Mouse (Mus musculus): ENCODE data around the gene Wdr76. TPM values are rescaled to one million over a fixed set of nuclear protein-coding genes. Genes with fewer than 3 reads are reported as not detected.

Gene Wdr76
- total and polyA plus RNA-seq, 3 experiments, result 21.8 to 23.2 TPM; not detected in 1

- H3K9ac ChIP-seq (ENCODE audit: control insufficient read depth, low read depth, low read length, poor library complexity, severe bottlenecking), result no peak overlapping the region
- H3K27ac ChIP-seq (ENCODE audit: control insufficient read depth, low read depth, low read length), result no peak overlapping the region
- H3K27me3 ChIP-seq (ENCODE audit: control insufficient read depth in 1 of 2, insufficient read depth in 2 of 2, low read length in 2 of 2), result peaks cover 7 to 10% of the 10 kb centered on the region in 2 experiments; a peak in 3 of 4 replicates
- H3K36me3 ChIP-seq (ENCODE audit: control insufficient read depth in 1 of 2, insufficient read depth in 2 of 2, low read length in 2 of 2), result no peaks in the 10 kb centered on the region
- no peaks in the 10 kb centered on the region for H3K9me3 ChIP-seq (replicated peaks; ENCODE audit: insufficient read depth, low read length)
- no peaks in the 10 kb centered on the region for H3K79me2 ChIP-seq (ENCODE audit: control insufficient read depth, insufficient read depth, low read length, poor library complexity)
- H3K4me3 ChIP-seq (ENCODE audit: control insufficient read depth in 1 of 2, insufficient read depth in 1 of 2, low read depth in 2 of 2, low read length in 2 of 2), result no peak overlapping the region
- TF ChIP-seq ZC3H11A (IDR thresholded peaks at IDR 0.05; ENCODE audit: low read depth, low read length) (no peak), USF1 (IDR thresholded peaks at IDR 0.05; ENCODE audit: low read depth, low read length) (no peak), ZKSCAN1 (IDR thresholded peaks at IDR 0.05; ENCODE audit: low read depth, low read length) (no peak), JUND (IDR thresholded peaks at IDR 0.05; ENCODE audit: low read depth, low read length) (no peak), USF2 (IDR thresholded peaks at IDR 0.05; ENCODE audit: borderline replicate concordance in 1 of 2, insufficient read depth in 1 of 2, low read depth in 1 of 2, low read length in 2 of 2) (no peak), CHD2 (IDR thresholded peaks at IDR 0.05; ENCODE audit: low read length) (no peak), POLR2A (IDR thresholded peaks at IDR 0.05; ENCODE audit: control insufficient read depth in 1 of 2, insufficient read depth in 1 of 2, low read depth in 1 of 2, low read length in 2 of 2, poor library complexity in 1 of 2) (no peak), KAT2A (conservative IDR thresholded peaks at IDR 0.05; ENCODE audit: low read depth, low read length) (no peak), TAL1 (IDR thresholded peaks at IDR 0.05; ENCODE audit: low read length) (no peak), ELF1 (IDR thresholded peaks at IDR 0.05; ENCODE audit: low read depth, low read length) (no peak), CHD1 (IDR thresholded peaks at IDR 0.05; ENCODE audit: low read depth, low read length) (no peak)
- no peak for DNase-seq (ENCODE audit: low read depth, low spot score)
- H3K4me1 ChIP-seq (ENCODE audit: control insufficient read depth in 1 of 2, insufficient read depth in 2 of 2, low read length in 2 of 2), result no peaks in the 10 kb centered on the region
These were observed 69.2 kb downstream of the Wdr76 start for GRCm38 (mm10) chr2:121575741-121576201.

GRCm38 (mm10) chr2:121582809-121583376 is 76.4 kb downstream of the Wdr76 start:
- Histone ChIP-seq H3K27ac (ENCODE audit: control insufficient read depth, low read depth, low read length) (no peak overlapping the region), H3K4me3 (ENCODE audit: control insufficient read depth in 1 of 2, insufficient read depth in 1 of 2, low read depth in 2 of 2, low read length in 2 of 2) (no peak overlapping the region), H3K9me3 (replicated peaks; ENCODE audit: insufficient read depth, low read length) (no peaks in the 10 kb centered on the region), H3K79me2 (ENCODE audit: control insufficient read depth, insufficient read depth, low read length, poor library complexity) (no peaks in the 10 kb centered on the region), H3K4me1 (ENCODE audit: control insufficient read depth in 1 of 2, insufficient read depth in 2 of 2, low read length in 2 of 2) (peaks cover 5 to 18% of the 10 kb centered on the region in 2 experiments), H3K36me3 (ENCODE audit: control insufficient read depth in 1 of 2, insufficient read depth in 2 of 2, low read length in 2 of 2) (peaks cover 0 to 12% of the 10 kb centered on the region in 2 experiments; a peak in 2 of 4 replicates), H3K9ac (ENCODE audit: control insufficient read depth, low read depth, low read length, poor library complexity, severe bottlenecking) (no peak overlapping the region), H3K27me3 (ENCODE audit: control insufficient read depth in 1 of 2, insufficient read depth in 2 of 2, low read length in 2 of 2) (peaks cover 0 to 3% of the 10 kb centered on the region in 2 experiments; a peak in 2 of 4 replicates)
- DNase-seq (ENCODE audit: low read depth, low spot score), result no peak
- TF ChIP-seq SMC3 (IDR thresholded peaks at IDR 0.05; ENCODE audit: low read depth, low read length), result no peak
- TF ChIP-seq SIN3A (IDR thresholded peaks at IDR 0.05; ENCODE audit: low read length), result no peak
- no peak for TF ChIP-seq POLR2AphosphoS2 (IDR thresholded peaks at IDR 0.05; ENCODE audit: low read length)
- TF ChIP-seq TCF12 (IDR thresholded peaks at IDR 0.05; ENCODE audit: low read depth, low read length), result no peak
- TF ChIP-seq POLR2AphosphoS5 (IDR thresholded peaks at IDR 0.05; ENCODE audit: borderline replicate concordance, low read depth, low read length), result no peak
- no peak for TF ChIP-seq MAX (IDR thresholded peaks at IDR 0.05; ENCODE audit: low read length)
- no peak for TF ChIP-seq ETS1 (IDR thresholded peaks at IDR 0.05; ENCODE audit: low read depth, low read length)
- TF ChIP-seq MYB (IDR thresholded peaks at IDR 0.05; ENCODE audit: low read depth, low read length), result no peak
- no peak for TF ChIP-seq TAL1 (IDR thresholded peaks at IDR 0.05; ENCODE audit: low read length)
- TF ChIP-seq ELF1 (IDR thresholded peaks at IDR 0.05; ENCODE audit: low read depth, low read length), result no peak
- no peak for TF ChIP-seq JUND (IDR thresholded peaks at IDR 0.05; ENCODE audit: low read depth, low read length)
- TF ChIP-seq NELFE (IDR thresholded peaks at IDR 0.05; ENCODE audit: low read depth, low read length), result no peak
- TF ChIP-seq ZC3H11A (IDR thresholded peaks at IDR 0.05; ENCODE audit: low read depth, low read length), result no peak
- TF ChIP-seq KAT2A (conservative IDR thresholded peaks at IDR 0.05; ENCODE audit: low read depth, low read length), result no peak
- no peak for TF ChIP-seq E2F4 (IDR thresholded peaks at IDR 0.05; ENCODE audit: borderline replicate concordance, low read depth, low read length)
- TF ChIP-seq MAFK (IDR thresholded peaks at IDR 0.05; ENCODE audit: borderline replicate concordance, low read depth, low read length), result no peak
